23 mouse cellular contexts compared by ENCODE assay signal in genomic region chr12:79647382-79647781, GRCm38 (mm10).
DNase-seq lines count a peak whose midpoint lies in the region; ATAC-seq lines count a peak whose summit lies in the region.
"Had no signal": no experiment of that assay in that cellular context is flagged by ENCODE, and none has a peak within 500 bp of the region (broad histone marks: within the 10 kb centered on the region; RNA-seq: fewer than 3 reads in every experiment).

No protein-coding gene starts in this region.

- DNase-seq in adrenal gland, postnatal 14 days: peak; percentile 9
- DNase-seq in adrenal gland, adult 8-10 months: no peak
- DNase-seq in midbrain, embryonic 10.5 days (ENCODE audit: low spot score): no peak
- DNase-seq in retina, postnatal 1 day: no peak
- DNase-seq: adrenal gland, adult 2 months; cerebellum, adult 11-12 months; cerebellum, postnatal 14 days; embryo, embryonic 11 days; heart, postnatal 14 days; liver, embryonic 13.5 days; midbrain, embryonic 14.5 days had no signal

- no peak for ATAC-seq in midbrain, embryonic 15.5 days (replicated peaks)
- no peak for ATAC-seq in embryonic facial prominence, embryonic 12.5 days (ENCODE audit: insufficient number of reproducible peaks, insufficient read depth, low FRiP score, low TSS enrichment)
- ATAC-seq in megakaryocyte-erythroid progenitor cell, adult 5-6 weeks (replicated peaks; ENCODE audit: low FRiP score, low TSS enrichment, poor library complexity, severe bottlenecking): no peak
- ATAC-seq: forebrain, embryonic 16.5 days; hindbrain, embryonic 16.5 days; intestine, postnatal 0 days had no signal

- peaks cover 25% of the 10 kb centered on the region for H3K4me1 ChIP-seq in midbrain, embryonic 10.5 days
- no peaks in the 10 kb centered on the region for H3K4me1 ChIP-seq in midbrain, embryonic 15.5 days
- peaks cover 16% of the 10 kb centered on the region for H3K4me1 ChIP-seq in embryonic facial prominence, embryonic 12.5 days
- peaks cover 33% of the 10 kb centered on the region for H3K4me1 ChIP-seq in megakaryocyte, embryonic 14.5 days

- no peaks in the 10 kb centered on the region for H3K9me3 ChIP-seq in midbrain, embryonic 10.5 days (replicated peaks)
- H3K9me3 ChIP-seq in midbrain, embryonic 15.5 days: no peaks in the 10 kb centered on the region
- H3K9me3 ChIP-seq in embryonic facial prominence, embryonic 12.5 days: no peaks in the 10 kb centered on the region
- H3K9me3 ChIP-seq in megakaryocyte, embryonic 14.5 days: no peaks in the 10 kb centered on the region
- H3K9me3 ChIP-seq: heart, embryonic 12.5 days; limb, embryonic 12.5 days; liver, embryonic 13.5 days; lung, embryonic 15.5 days had no signal

- H3K27ac ChIP-seq in midbrain, embryonic 10.5 days (replicated peaks): peak overlapping the region; percentile 73
- no peak overlapping the region for H3K27ac ChIP-seq in midbrain, embryonic 15.5 days
- 0 out of 2 replicates have a peak overlapping the region, but pooled peaks have one; percentile 70 for H3K27ac ChIP-seq in embryonic facial prominence, embryonic 12.5 days
- H3K27ac ChIP-seq: limb, embryonic 12.5 days; liver, embryonic 13.5 days; lung, embryonic 15.5 days had no signal

- H3K4me2 ChIP-seq in midbrain, embryonic 15.5 days: no peak overlapping the region
- H3K4me2 ChIP-seq in embryonic facial prominence, embryonic 12.5 days (replicated peaks): no peak overlapping the region
- H3K4me2 ChIP-seq: heart, embryonic 12.5 days; limb, embryonic 12.5 days; liver, embryonic 13.5 days; lung, embryonic 15.5 days had no signal

- 91% methylated on average over 6 of the region's 6 CpGs for WGBS in midbrain, embryonic 10.5 days
- 93% methylated on average over 6 of the region's 6 CpGs for WGBS in midbrain, embryonic 15.5 days
- 93% methylated on average over 6 of the region's 6 CpGs for WGBS in embryonic facial prominence, embryonic 12.5 days

- no peak overlapping the region for H3K9ac ChIP-seq in midbrain, embryonic 15.5 days
- H3K9ac ChIP-seq in embryonic facial prominence, embryonic 12.5 days: no peak overlapping the region
- H3K9ac ChIP-seq: heart, embryonic 12.5 days; limb, embryonic 12.5 days; liver, embryonic 13.5 days; lung, embryonic 15.5 days had no signal

- H3K4me3 ChIP-seq in midbrain, embryonic 10.5 days: no peak overlapping the region
- no peak overlapping the region for H3K4me3 ChIP-seq in midbrain, embryonic 15.5 days
- no peak overlapping the region for H3K4me3 ChIP-seq in embryonic facial prominence, embryonic 12.5 days
- H3K4me3 ChIP-seq in megakaryocyte, embryonic 14.5 days (replicated peaks): peak overlapping the region; percentile 12
- H3K4me3 ChIP-seq: erythroblast, embryonic 14.5 days; heart, embryonic 12.5 days; limb, embryonic 12.5 days; liver, embryonic 13.5 days; lung, embryonic 15.5 days; myocyte had no signal

- H3K36me3 ChIP-seq in midbrain, embryonic 10.5 days: no peaks in the 10 kb centered on the region
- H3K36me3 ChIP-seq in midbrain, embryonic 15.5 days (replicated peaks): no peaks in the 10 kb centered on the region
- no peaks in the 10 kb centered on the region for H3K36me3 ChIP-seq in embryonic facial prominence, embryonic 12.5 days
- no peaks in the 10 kb centered on the region for H3K36me3 ChIP-seq in megakaryocyte, embryonic 14.5 days (replicated peaks; ENCODE audit: low read length)
- H3K36me3 ChIP-seq: heart, embryonic 12.5 days; limb, embryonic 12.5 days; liver, embryonic 13.5 days; lung, embryonic 15.5 days had no signal

- H3K27me3 ChIP-seq in midbrain, embryonic 10.5 days (ENCODE audit: low read depth, poor library complexity, severe bottlenecking): no peaks in the 10 kb centered on the region
- H3K27me3 ChIP-seq in midbrain, embryonic 15.5 days (replicated peaks): no peaks in the 10 kb centered on the region
- H3K27me3 ChIP-seq in embryonic facial prominence, embryonic 12.5 days: no peaks in the 10 kb centered on the region
- no peaks in the 10 kb centered on the region for H3K27me3 ChIP-seq in megakaryocyte, embryonic 14.5 days (replicated peaks)
- H3K27me3 ChIP-seq: heart, embryonic 12.5 days; limb, embryonic 12.5 days; liver, embryonic 13.5 days; lung, embryonic 15.5 days had no signal
